26 mouse cellular contexts compared by ENCODE assay signal in genomic region chr7:70025527-70025926, GRCm38 (mm10).
A peak's percentile ranks its signal among the peaks of the same experiment; 100 is the strongest.
DNase-seq lines count a peak whose midpoint lies in the region; ATAC-seq and TF ChIP-seq lines count a peak whose summit lies in the region.
"Had no signal": no experiment of that assay in that cellular context is flagged by ENCODE, and none has a peak within 500 bp of the region (broad histone marks: within the 10 kb centered on the region; RNA-seq: fewer than 3 reads in every experiment).

No protein-coding gene starts in this region.

- H3K9me3 ChIP-seq in lung, postnatal 0 days (ENCODE audit: low read length), result no peaks in the 10 kb centered on the region
- no peaks in the 10 kb centered on the region for H3K9me3 ChIP-seq in stomach, embryonic 16.5 days (replicated peaks; ENCODE audit: control insufficient read depth, low read length)
- H3K9me3 ChIP-seq: embryonic facial prominence, embryonic 12.5 days; heart, embryonic 12.5 days; hindbrain, embryonic 10.5 days; intestine, embryonic 15.5 days; liver, embryonic 15.5 days had no signal

- H3K27ac ChIP-seq in lung, postnatal 0 days (ENCODE audit: low read length), result no peak overlapping the region
- peak overlapping the region; percentile 50; the same call in 1 of the 2 replicates for H3K27ac ChIP-seq in stomach, embryonic 16.5 days (ENCODE audit: low read length)
- H3K27ac ChIP-seq: embryonic facial prominence, embryonic 12.5 days; hindbrain, embryonic 10.5 days; intestine, embryonic 15.5 days; liver, embryonic 15.5 days had no signal

- no peaks in the 10 kb centered on the region for H3K36me3 ChIP-seq in lung, postnatal 0 days (ENCODE audit: insufficient read depth, low read length)
- no peaks in the 10 kb centered on the region for H3K36me3 ChIP-seq in stomach, embryonic 16.5 days (ENCODE audit: control insufficient read depth, insufficient read depth, low read length)
- H3K36me3 ChIP-seq: embryonic facial prominence, embryonic 12.5 days; G1E; heart, embryonic 12.5 days; hindbrain, embryonic 10.5 days; intestine, embryonic 15.5 days; liver, embryonic 15.5 days had no signal

- DNase-seq in kidney, postnatal 10 days, result peak; percentile 8
- DNase-seq in kidney, adult 18-20 months, result no peak
- DNase-seq in lung, postnatal 0 days (ENCODE audit: low spot score), result peak; percentile 40
- no peak for DNase-seq in lung, adult 2 months
- peak; percentile 71 for DNase-seq in fat pad, adult 2 months (ENCODE audit: extremely low read depth, low read depth, low spot score)
- DNase-seq in left cerebral cortex, adult 11 months (ENCODE audit: low spot score), result no peak
- DNase-seq: adrenal gland, adult 8-10 months; B cell, adult 2 months; cerebellum, adult 11-12 months; cerebellum, postnatal 10 days; gastrocnemius, postnatal 10 days; heart, adult 11 months; heart, postnatal 10 days; liver had no signal

- no peak overlapping the region for H3K9ac ChIP-seq in lung, postnatal 0 days (replicated peaks; ENCODE audit: low read depth)
- no peak overlapping the region for H3K9ac ChIP-seq in stomach, embryonic 16.5 days (ENCODE audit: low read length)
- H3K9ac ChIP-seq: embryonic facial prominence, embryonic 12.5 days; heart, embryonic 12.5 days; intestine, embryonic 15.5 days; liver, embryonic 15.5 days had no signal

- no peak overlapping the region for H3K4me2 ChIP-seq in lung, postnatal 0 days (replicated peaks; ENCODE audit: low read depth, low read length)
- H3K4me2 ChIP-seq in stomach, embryonic 16.5 days (ENCODE audit: low read depth, low read length), result no peak overlapping the region
- H3K4me2 ChIP-seq: embryonic facial prominence, embryonic 12.5 days; heart, embryonic 12.5 days; intestine, embryonic 15.5 days; liver, embryonic 15.5 days; midbrain, embryonic 11.5 days had no signal

- TF ChIP-seq EP300 in lung, postnatal 0 days (IDR thresholded peaks at IDR 0.05), result no peak

- no peak for ATAC-seq in lung, postnatal 0 days
- ATAC-seq in stomach, embryonic 16.5 days (ENCODE audit: insufficient read depth, low FRiP score), result peak; percentile 33; the same call in 1 of the 2 replicates
- ATAC-seq: activated CD4-positive, CD25-positive, alpha-beta regulatory T cell, adult 4 months; forebrain, embryonic 16.5 days; hindbrain, embryonic 16.5 days; intestine, embryonic 15.5 days had no signal

- no peaks in the 10 kb centered on the region for H3K4me1 ChIP-seq in lung, postnatal 0 days (ENCODE audit: insufficient read depth, low read depth, low read length)
- H3K4me1 ChIP-seq in lung, adult 2 months (ENCODE audit: control insufficient read depth, insufficient read depth, low read length), result no peaks in the 10 kb centered on the region
- H3K4me1 ChIP-seq in stomach, embryonic 16.5 days (ENCODE audit: control insufficient read depth, insufficient read depth, low read length), result no peaks in the 10 kb centered on the region
- H3K4me1 ChIP-seq: embryonic facial prominence, embryonic 12.5 days; heart, embryonic 12.5 days; hindbrain, embryonic 10.5 days; intestine, embryonic 15.5 days; liver, embryonic 15.5 days had no signal

- H3K4me3 ChIP-seq in lung, postnatal 0 days (ENCODE audit: low read depth, low read length), result no peak overlapping the region
- H3K4me3 ChIP-seq in lung, adult 2 months (replicated peaks; ENCODE audit: extremely low read depth, low read depth, low read length), result no peak overlapping the region
- H3K4me3 ChIP-seq in stomach, embryonic 16.5 days (replicated peaks; ENCODE audit: low read length), result no peak overlapping the region
- H3K4me3 ChIP-seq: embryonic facial prominence, embryonic 12.5 days; heart, embryonic 12.5 days; hindbrain, embryonic 10.5 days; intestine, embryonic 15.5 days; liver, embryonic 15.5 days had no signal

- no peaks in the 10 kb centered on the region for H3K27me3 ChIP-seq in lung, postnatal 0 days (replicated peaks; ENCODE audit: insufficient read depth, low read length)
- no peaks in the 10 kb centered on the region for H3K27me3 ChIP-seq in stomach, embryonic 16.5 days (ENCODE audit: control insufficient read depth, insufficient read depth, low read length)
- H3K27me3 ChIP-seq: CH12.LX; embryonic facial prominence, embryonic 12.5 days; heart, embryonic 12.5 days; intestine, embryonic 15.5 days; liver, embryonic 15.5 days had no signal

- TF ChIP-seq CTCF in lung, postnatal 0 days (IDR thresholded peaks at IDR 0.05), result no peak
- TF ChIP-seq CTCF in lung, adult 2 months (IDR thresholded peaks at IDR 0.05; ENCODE audit: insufficient read depth, low read length), result no peak

- TF ChIP-seq POLR2A in lung, adult 2 months (IDR thresholded peaks at IDR 0.05; ENCODE audit: borderline replicate concordance, extremely low read depth, low read depth, low read length), result no peak

Comparison
In these comparisons a context has a peak if more than half of its experiments do, and no peak if none do; other contexts are left out.
1. DNase-seq: peak in kidney, postnatal 10 days (single experiment), lung, postnatal 0 days (single experiment) and fat pad, adult 2 months (single experiment); none in kidney, adult 18-20 months (single experiment), lung, adult 2 months (single experiment) and left cerebral cortex, adult 11 months (single experiment).